Mouse (Mus musculus) E14TG2a.4 (cell line): Measurements from ENCODE around the gene Plk2.

Experiments used
- CTCF ChIP-seq: conservative IDR thresholded peaks from 2 replicates; pipeline ENCODE4 v1.5.1; 2014; ENCODE audit warnings: low read length
- NANOG ChIP-seq: IDR thresholded peaks from 2 replicates; pipeline ENCODE4 v1.6.1; 2014; ENCODE audit warnings: borderline replicate concordance, low read length, mixed read lengths
- POU5F1 ChIP-seq: IDR thresholded peaks from 2 replicates; pipeline ENCODE4 v1.6.1; 2014; ENCODE audit warnings: low read length, borderline replicate concordance

DNA sequence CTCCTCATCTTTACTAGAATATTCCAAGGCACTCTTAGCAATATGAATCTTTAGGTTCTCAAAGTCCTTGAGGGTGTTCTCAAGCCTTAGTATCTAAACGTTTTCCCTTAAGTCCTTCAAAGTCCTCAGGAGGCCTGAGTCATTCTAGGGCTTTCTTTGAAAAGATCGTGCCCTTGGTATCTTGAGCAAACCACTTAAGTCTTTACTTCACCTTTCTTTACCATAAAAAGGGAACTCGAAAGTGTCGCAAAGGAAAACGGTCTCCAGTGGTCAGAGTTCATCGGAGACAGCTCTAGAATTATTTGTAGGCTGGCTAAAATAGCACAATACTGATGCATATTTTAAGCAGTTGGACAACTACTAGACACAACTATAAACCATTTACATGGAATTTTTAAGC lies 31.1 kb upstream of the Plk2 start:
- TF ChIP-seq CTCF (no peak), NANOG (no peak), POU5F1 (no peak)
